Mouse (Mus musculus) G1E (cell line): ENCODE data around the gene Emx2. TPM values are rescaled to one million over a fixed set of nuclear protein-coding genes. Genes with fewer than 3 reads are reported as not detected.

ENCODE experiments used
- ATAC-seq: 2 replicates; pipeline ENCODE4 v1.8.0; 2016; ENCODE audit warnings: mild to moderate bottlenecking; ENCODE audit not compliant: insufficient number of reproducible peaks, poor library complexity, low FRiP score, severe bottlenecking; ENCODE audit errors: extremely low read depth
- DNase-seq: peaks from one replicate; pipeline ENCODE4 v3.0.0; 2012; ENCODE audit warnings: low spot score
- H3K27me3 ChIP-seq: 2 replicates; pipeline ENCODE4 v1.6.1; 2012; ENCODE audit warnings: mild to moderate bottlenecking, low read length, inconsistent platforms; ENCODE audit not compliant: insufficient read depth
- H3K36me3 ChIP-seq: replicated peaks from 2 replicates; pipeline ENCODE3; 2012; ENCODE audit warnings: mild to moderate bottlenecking, inconsistent platforms
- H3K4me1 ChIP-seq: 2 replicates; pipeline ENCODE4 v1.6.1; 2012; ENCODE audit warnings: low read depth, low read length, inconsistent platforms, mixed read lengths; ENCODE audit not compliant: insufficient read depth
- H3K4me3 ChIP-seq: 2 replicates; pipeline ENCODE4 v1.5.1; 2012; ENCODE audit warnings: low read depth, mild to moderate bottlenecking, inconsistent platforms, low read length, moderate library complexity, mixed read lengths
- H3K9me3 ChIP-seq: replicated peaks from 2 replicates; pipeline ENCODE4 v1.6.1; 2012; ENCODE audit warnings: inconsistent platforms
- CTCF ChIP-seq: IDR thresholded peaks from 2 replicates; pipeline ENCODE4 v1.5.1; 2012; ENCODE audit warnings: low read depth, low read length, inconsistent platforms, mixed read lengths
- GATA1 ChIP-seq: IDR thresholded peaks from 2 replicates; pipeline ENCODE4 v1.6.1; 2012; ENCODE audit warnings: borderline replicate concordance, low read length, inconsistent platforms, mixed read lengths
- GATA2 ChIP-seq: IDR thresholded peaks from 2 replicates; pipeline ENCODE4 v1.6.1; 2012; ENCODE audit warnings: low read depth, low read length, inconsistent platforms, borderline replicate concordance
- POLR2AphosphoS5 ChIP-seq: IDR thresholded peaks from 2 replicates; pipeline ENCODE4 v1.6.1; 2012; ENCODE audit warnings: low read depth, low read length, inconsistent platforms; ENCODE audit not compliant: insufficient replicate concordance
- TAL1 ChIP-seq: conservative IDR thresholded peaks from 2 replicates; pipeline ENCODE4 v1.6.1; 2012; ENCODE audit warnings: low read depth, low read length, inconsistent platforms, mixed read lengths
- polyA plus RNA-seq: library from polyadenylated mRNA; stranded (reverse); fragments of >175 nt; gene quantifications from 2 replicates; pipeline ENCODE4 v1.2.3, GENCODE M21; 2012
- total RNA-seq, 2 experiments: library from RNA; stranded (forward) in 1 of 2; stranded (reverse) in 1 of 2; fragments of 200-1000 nt in 1 of 2; fragments of >200 nt in 1 of 2; fragmentation: Nextera tagmentation in 1 of 2; gene quantifications; 2 replicates each; pipeline ENCODE4 v1.2.3; 2014 to 2017

Emx2 gene
- total and polyA plus RNA-seq, 3 experiments, result 4.7 TPM; not detected in 2

GRCm38 (mm10) chr19:59455671-59456070, 2.5 kb upstream of the Emx2 start:
- ATAC-seq (no peak), DNase-seq (no peak)
- peaks cover 27% of the 10 kb centered on the region for H3K9me3 ChIP-seq
- H3K36me3 ChIP-seq, result no peaks in the 10 kb centered on the region
- TF ChIP-seq POLR2AphosphoS5 (no peak), GATA2 (no peak), TAL1 (no peak), GATA1 (no peak)
- H3K4me3 ChIP-seq, result no peak overlapping the region
- no peaks in the 10 kb centered on the region for H3K4me1 ChIP-seq
- H3K27me3 ChIP-seq, result peaks cover 25% of the 10 kb centered on the region; the same call in 1 of the 2 replicates

GRCm38 (mm10) chr19:59457011-59457945, 894 bp upstream of the Emx2 start:
- ATAC-seq (no peak), DNase-seq (no peak)
- Histone ChIP-seq H3K27me3 (peaks cover 23% of the 10 kb centered on the region; the same call in 1 of the 2 replicates), H3K4me3 (no peak overlapping the region), H3K36me3 (no peaks in the 10 kb centered on the region), H3K4me1 (no peaks in the 10 kb centered on the region), H3K9me3 (peaks cover 30% of the 10 kb centered on the region)
- TF ChIP-seq TAL1 (no peak), GATA1 (no peak), CTCF (no peak), POLR2AphosphoS5 (no peak), GATA2 (no peak)

GRCm38 (mm10) chr19:59458743-59459135, 567 bp downstream of the Emx2 start:
- H3K36me3 ChIP-seq, result no peaks in the 10 kb centered on the region
- H3K4me3 ChIP-seq, result no peak overlapping the region
- DNase-seq, result no peak
- H3K27me3 ChIP-seq, result peaks cover 20% of the 10 kb centered on the region; the same call in 1 of the 2 replicates
- no peaks in the 10 kb centered on the region for H3K4me1 ChIP-seq
- no peak for TF ChIP-seq GATA2
- TF ChIP-seq TAL1, result no peak
- TF ChIP-seq CTCF, result no peak
- TF ChIP-seq GATA1, result no peak
- no peak for TF ChIP-seq POLR2AphosphoS5
- no peak for ATAC-seq
- H3K9me3 ChIP-seq, result peaks cover 30% of the 10 kb centered on the region

- Histone ChIP-seq H3K36me3 (no peaks in the 10 kb centered on the region), H3K4me3 (0 out of 2 replicates have a peak overlapping the region, but pooled peaks have one; percentile 16), H3K4me1 (no peaks in the 10 kb centered on the region), H3K9me3 (peaks cover 30% of the 10 kb centered on the region), H3K27me3 (peaks cover 20% of the 10 kb centered on the region; the same call in 1 of the 2 replicates)
- no peak for TF ChIP-seq GATA1
- TF ChIP-seq GATA2, result no peak
- no peak for TF ChIP-seq POLR2AphosphoS5
- no peak for TF ChIP-seq CTCF
- TF ChIP-seq TAL1, result no peak
- DNase-seq, result no peak
- ATAC-seq, result no peak
Observed at GRCm38 (mm10) chr19:59459158-59459781, 1.1 kb downstream of the Emx2 start.

GRCm38 (mm10) chr19:59459811-59460241, 1.7 kb downstream of the Emx2 start:
- no peaks in the 10 kb centered on the region for H3K4me1 ChIP-seq
- no peak overlapping the region for H3K4me3 ChIP-seq
- ATAC-seq (no peak), DNase-seq (no peak)
- peaks cover 20% of the 10 kb centered on the region; the same call in 1 of the 2 replicates for H3K27me3 ChIP-seq
- no peaks in the 10 kb centered on the region for H3K36me3 ChIP-seq
- TF ChIP-seq POLR2AphosphoS5, result no peak
- H3K9me3 ChIP-seq, result peaks cover 30% of the 10 kb centered on the region

GRCm38 (mm10) chr19:59460328-59461115, 2.4 kb downstream of the Emx2 start:
- Histone ChIP-seq H3K27me3 (peaks cover 20% of the 10 kb centered on the region; the same call in 1 of the 2 replicates), H3K36me3 (no peaks in the 10 kb centered on the region), H3K4me3 (no peak overlapping the region), H3K4me1 (no peaks in the 10 kb centered on the region), H3K9me3 (peaks cover 30% of the 10 kb centered on the region)
- TF ChIP-seq CTCF (no peak), GATA2 (no peak), POLR2AphosphoS5 (no peak), GATA1 (no peak), TAL1 (no peak)
- DNase-seq (no peak), ATAC-seq (no peak)
